Mouse (Mus musculus): Measurements from ENCODE around the gene Lrrc42.

DNA sequence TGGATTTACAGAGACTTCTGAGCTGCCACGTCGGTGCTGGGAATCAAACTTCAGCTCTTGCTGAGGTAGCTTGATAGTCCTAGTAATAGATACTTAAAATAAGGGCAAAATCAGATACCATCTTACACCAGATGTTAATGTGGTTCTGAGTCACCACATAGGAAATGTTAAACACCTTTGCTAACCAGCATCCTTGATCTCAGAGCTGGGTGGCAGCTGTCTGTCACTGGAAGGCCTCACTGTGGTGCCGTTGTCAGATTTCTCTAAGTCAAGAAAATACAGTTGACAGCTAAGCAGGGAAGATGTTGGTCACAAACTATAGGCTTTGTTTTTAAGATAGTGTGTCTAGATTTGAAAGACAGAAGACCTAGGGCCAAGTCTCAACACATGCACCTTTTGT, 51.6 kb downstream of the Lrrc42 start:
- TF ChIP-seq POLR2A (IDR thresholded peaks at IDR 0.05; ENCODE audit: borderline replicate concordance, low read depth, low read length) = no peak
- no peak for TF ChIP-seq CTCF (IDR thresholded peaks at IDR 0.05; ENCODE audit: low read depth, low read length)

Measured in bone marrow macrophage, adult 2 months (primary cell).